Mouse (Mus musculus) MEL-GATA-1-ER (cell line): Measurements from ENCODE around the gene Dhrs11.
A peak's percentile ranks its signal among the peaks of the same experiment; 100 is the strongest.

Experiments used
- DNase-seq: peaks from one replicate; pipeline ENCODE4 v3.0.0-alpha.2; 2012; ENCODE audit warnings: low read depth; ENCODE audit errors: extremely low read depth

The Dhrs11 gene

DNA sequence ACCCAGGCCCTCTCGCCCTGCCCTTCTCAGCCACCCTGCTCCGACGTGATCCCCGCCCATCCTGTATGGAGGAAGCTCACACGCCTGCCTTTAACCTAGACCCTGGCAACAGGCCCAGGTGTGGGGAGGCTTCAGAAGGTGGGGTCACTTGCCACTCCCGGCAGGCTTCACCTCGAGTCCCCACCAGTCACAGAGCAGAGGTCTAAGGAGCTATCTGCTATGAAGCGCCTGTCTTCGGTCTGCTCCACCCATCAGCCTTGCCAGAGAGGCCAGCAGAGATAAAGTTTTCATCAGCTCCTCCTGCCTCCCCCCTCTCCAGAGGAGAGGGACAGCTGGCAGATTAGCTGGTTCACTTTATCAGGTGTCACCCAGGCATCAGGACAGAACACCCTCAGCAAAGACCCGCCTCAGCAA, 5.3 kb downstream of the Dhrs11 start:
- DNase-seq: peak; percentile 96

GRCm38 (mm10) chr11:84822487-84822886, 6.3 kb downstream of the Dhrs11 start:
- peak; percentile 31 for DNase-seq

DNA sequence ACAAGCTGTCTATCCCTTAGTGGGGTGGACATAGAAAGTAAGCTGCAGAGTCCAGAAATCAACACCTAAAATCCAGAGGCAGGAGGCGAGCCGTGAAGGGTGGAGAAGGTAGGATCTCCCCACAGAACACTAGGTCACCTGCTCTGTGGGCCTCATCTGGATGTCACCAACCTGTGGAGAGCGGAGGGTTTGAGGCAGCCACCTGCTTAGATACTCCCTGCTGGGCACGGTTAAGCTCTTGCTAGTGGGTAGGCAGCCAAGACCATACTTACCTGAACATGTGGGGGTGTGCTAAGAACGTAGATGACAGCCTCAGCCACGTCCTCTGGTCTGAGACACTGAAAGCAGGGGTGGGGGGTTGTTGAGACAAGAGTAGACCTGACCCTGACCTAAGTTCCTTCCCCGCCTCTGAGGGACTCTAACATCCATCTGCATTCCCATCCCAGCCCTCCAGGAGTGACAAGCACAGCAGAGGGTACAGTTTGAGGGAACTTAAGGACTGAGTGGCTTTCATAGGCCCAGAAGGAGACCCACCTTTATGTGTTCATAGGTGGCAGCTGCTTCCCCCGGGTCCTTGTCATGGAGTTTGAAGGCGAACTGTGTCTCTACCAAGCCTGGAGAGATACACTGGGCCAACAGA, 7.5 kb downstream of the Dhrs11 start:
- DNase-seq: no peak

GRCm38 (mm10) chr11:84818961-84819692, 9.7 kb downstream of the Dhrs11 start, which contains the start of gene Mrm1:
TSS of gene Mrm1 (minus strand) at chr11:84819515.
- peak; percentile 85 for DNase-seq

- DNase-seq: peak; percentile 79
Observed at GRCm38 (mm10) chr11:84818085-84818960, 10.5 kb downstream of the Dhrs11 start.

DNA sequence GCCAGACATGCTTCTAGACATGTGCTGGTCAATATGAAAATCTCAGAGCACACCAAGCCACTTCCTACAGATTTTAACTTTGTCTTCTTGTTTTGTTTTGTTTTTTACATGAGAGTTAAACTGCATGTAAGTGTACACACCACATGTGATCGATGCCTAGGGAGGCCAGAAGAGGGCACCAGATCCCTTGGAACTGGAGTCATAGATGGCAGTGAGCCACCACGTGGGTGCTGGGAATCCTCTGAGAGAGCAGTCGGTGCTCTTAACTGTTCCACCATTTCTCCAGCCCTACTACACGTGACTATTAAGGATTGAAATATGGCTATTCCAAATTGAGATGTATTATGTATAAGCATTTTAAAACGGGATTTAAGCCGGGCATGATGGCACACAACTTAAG, 11.4 kb downstream of the Dhrs11 start:
- DNase-seq: no peak

- DNase-seq: peak; percentile 27
Observed at GRCm38 (mm10) chr11:84813724-84814510, 14.9 kb downstream of the Dhrs11 start.

GRCm38 (mm10) chr11:84804373-84804772, 24.4 kb downstream of the Dhrs11 start:
- no peak for DNase-seq

GRCm38 (mm10) chr11:84797627-84798353, 31.0 kb downstream of the Dhrs11 start:
- peak; percentile 33 for DNase-seq

GRCm38 (mm10) chr11:84797026-84797425, 31.8 kb downstream of the Dhrs11 start:
- no peak for DNase-seq

DNA sequence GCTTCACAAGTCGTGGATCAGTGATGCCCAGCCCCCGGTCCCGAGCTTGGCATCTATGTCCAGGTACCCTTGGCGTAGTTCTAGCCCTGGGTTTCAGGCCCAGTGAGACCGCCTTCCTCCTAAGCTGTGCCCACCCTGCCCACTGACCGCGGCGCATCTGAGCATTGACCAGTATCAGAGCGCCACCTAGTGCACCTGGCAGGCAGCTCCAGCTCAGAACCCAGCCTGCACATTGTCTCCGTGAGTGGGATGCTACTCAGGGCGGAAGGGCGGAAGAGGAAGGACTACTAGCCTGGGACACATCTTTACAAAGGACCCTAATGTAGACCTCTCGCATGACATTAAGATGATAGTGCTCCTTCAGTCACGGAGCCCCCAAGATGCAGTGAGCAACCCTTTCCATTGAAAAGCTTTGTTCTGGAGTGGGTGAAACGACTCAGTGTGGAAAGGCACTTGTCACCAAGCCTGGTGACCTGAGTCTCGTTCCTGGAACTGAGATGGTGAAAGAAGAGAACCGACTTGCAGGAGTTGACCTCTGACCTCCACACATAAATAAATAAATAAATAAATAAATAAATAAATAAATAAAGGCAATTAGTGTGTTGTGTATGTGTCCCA, 34.2 kb downstream of the Dhrs11 start:
- peak; percentile 44 for DNase-seq

GRCm38 (mm10) chr11:84793545-84793944, 35.2 kb downstream of the Dhrs11 start:
- no peak for DNase-seq

GRCm38 (mm10) chr11:84790383-84790782, 38.4 kb downstream of the Dhrs11 start:
- no peak for DNase-seq

DNA sequence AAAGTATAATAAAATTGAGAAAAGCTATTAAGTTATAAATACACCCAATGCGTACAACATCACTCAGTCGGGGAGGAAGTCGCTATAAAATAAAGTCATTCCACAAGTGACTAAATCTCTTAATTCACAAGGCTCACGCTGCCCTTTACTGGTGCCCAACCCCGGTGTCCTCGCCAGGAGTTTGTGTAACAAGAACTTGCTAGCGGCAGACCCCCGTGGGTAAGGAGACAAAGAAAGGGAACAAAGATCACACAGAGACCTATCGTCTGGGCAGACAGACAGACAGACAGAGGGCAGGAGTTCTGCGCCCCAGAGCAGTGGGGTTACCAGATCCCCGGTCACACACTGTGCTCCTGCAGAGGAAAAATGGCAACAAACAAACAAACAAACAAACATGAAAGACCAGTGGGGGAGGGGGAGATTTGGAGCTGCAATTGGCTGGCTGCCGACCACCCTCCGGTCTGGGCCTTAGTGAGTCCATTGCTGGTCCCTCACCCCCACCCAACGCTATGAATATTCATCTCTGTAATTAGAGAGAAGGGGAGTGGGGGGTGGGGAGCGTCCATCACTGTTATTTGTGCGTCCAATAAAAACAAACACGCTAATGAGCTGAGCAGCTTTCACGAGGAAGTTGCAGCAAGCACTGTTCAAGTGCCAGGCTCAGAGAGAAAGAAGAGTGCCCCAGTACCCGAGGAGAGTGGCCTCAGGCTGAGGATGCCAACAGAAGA, 48.5 kb downstream of the Dhrs11 start:
- DNase-seq: no peak

DNA sequence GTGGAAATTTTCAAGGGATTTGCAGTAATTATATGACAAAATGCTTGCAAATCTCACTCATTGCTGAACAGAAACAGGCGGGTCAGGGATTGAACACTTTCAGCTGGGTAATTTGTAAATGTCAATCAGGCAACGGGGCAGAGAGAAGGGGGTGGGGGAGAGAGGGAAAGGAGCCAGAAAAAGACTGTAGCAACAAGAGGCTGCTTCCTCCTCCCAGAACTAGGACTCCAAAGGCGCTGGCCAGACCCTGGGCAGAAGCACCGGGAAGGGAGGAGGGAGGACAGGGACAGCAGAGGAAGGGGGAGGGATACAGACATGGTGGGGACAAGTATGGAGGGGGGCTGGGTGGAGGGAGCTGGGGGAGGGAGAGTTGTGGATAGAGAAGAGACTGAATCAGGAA, 53.2 kb downstream of the Dhrs11 start:
- DNase-seq: no peak

DNA sequence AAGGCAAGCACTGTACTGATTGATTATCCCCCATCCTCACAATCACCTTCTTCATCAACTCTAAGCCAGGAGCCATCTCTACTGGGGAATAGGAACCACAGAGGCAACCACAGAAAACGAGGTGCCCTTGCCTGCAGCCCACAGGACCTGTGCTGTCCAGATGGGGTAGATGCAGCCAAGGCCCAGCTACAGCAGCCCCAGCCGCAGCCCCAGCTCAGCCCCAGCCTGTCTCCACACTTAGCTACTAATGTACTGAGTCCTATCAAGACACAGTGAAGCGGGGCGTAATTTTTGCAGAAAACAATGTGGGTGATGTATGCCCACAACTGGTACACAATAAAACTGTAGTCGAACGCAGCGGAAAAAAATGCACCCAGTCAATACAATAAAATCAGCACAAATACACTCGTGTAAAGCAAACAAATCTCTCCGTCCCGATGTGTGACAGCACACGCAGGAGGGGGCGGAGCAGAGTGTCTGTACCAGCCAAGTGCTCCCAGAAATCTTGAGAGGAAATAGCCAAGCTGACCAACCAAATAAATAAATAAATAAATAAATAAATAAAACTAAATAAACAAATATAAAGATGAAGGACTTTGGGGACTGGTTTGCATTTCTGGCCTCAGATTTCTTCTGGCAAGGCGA, 53.8 kb downstream of the Dhrs11 start:
- DNase-seq: no peak
